Mouse (Mus musculus) lung, adult 2 months (tissue): Measurements from ENCODE around the gene Tmem151b.

ENCODE experiments used
- CTCF ChIP-seq: fragments of 200-500 bp; IDR thresholded peaks from 2 replicates; pipeline ENCODE4 v1.5.1; 2011; ENCODE audit warnings: mild to moderate bottlenecking, low read length, control low read depth; ENCODE audit not compliant: insufficient read depth
- POLR2A ChIP-seq: fragments of 200-500 bp; IDR thresholded peaks from 2 replicates; pipeline ENCODE4 v1.6.1; 2011; ENCODE audit warnings: low read depth, mild to moderate bottlenecking, control low read depth, low read length, borderline replicate concordance; ENCODE audit errors: extremely low read depth

DNA sequence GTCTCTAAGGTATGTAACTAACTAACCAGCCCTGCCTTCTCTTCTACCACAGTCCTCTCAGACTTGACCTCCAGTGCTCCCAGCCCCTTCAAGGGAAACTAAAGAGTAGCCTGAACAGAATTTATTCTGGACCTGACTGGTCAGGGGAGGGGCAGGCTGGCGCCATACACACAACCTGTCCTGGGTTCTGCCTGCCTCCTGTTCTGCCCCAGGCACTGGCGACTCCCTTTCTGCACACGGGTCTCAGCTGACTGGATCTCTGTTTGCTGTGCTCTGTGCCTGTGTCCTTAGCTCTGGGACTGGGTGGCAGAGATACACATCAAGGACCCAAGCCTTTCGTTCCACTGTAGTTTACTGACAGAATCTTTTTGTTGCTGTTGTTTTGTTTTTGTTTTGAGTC is 30.1 kb upstream of the Tmem151b start:
- TF ChIP-seq POLR2A (no peak), CTCF (no peak)
